Mouse (Mus musculus) megakaryocyte progenitor cell, adult 5-6 weeks (primary cell): ENCODE results near the gene Nfkbia. TPM values are rescaled to one million over a fixed set of nuclear protein-coding genes. Genes with fewer than 3 reads are reported as not detected.
A peak's percentile ranks its signal among the peaks of the same experiment; 100 is the strongest.

Experiments
- ATAC-seq: replicated peaks from 2 replicates; pipeline ENCODE4 v1.8.0; 2016; ENCODE audit warnings: mild to moderate bottlenecking, moderate TSS enrichment, inconsistent platforms; ENCODE audit not compliant: poor library complexity
- total RNA-seq, 2 experiments: library from RNA; stranded (forward) in 1 of 2; stranded (reverse) in 1 of 2; fragments of 157-497, 149-512 nt in 1 of 2; fragments of 200-1000 nt in 1 of 2; gene quantifications; 2 replicates each; pipeline versions ENCODE4 v1.2.3 to v1.2.4; 2015 to 2017

Gene Nfkbia
- total RNA-seq, 2 experiments from 2014 or later: 40.6 to 69.6 TPM

GRCm38 (mm10) chr12:55444031-55444451 is 48.4 kb downstream of the Nfkbia start:
- ATAC-seq: no peak

GRCm38 (mm10) chr12:55442861-55443850 is 49.3 kb downstream of the Nfkbia start:
- ATAC-seq: peak; percentile 53

- ATAC-seq: no peak
These were observed 50.2 kb downstream of the Nfkbia start for GRCm38 (mm10) chr12:55442245-55442644.

- ATAC-seq: no peak
These were observed 52.0 kb downstream of the Nfkbia start for GRCm38 (mm10) chr12:55440416-55440815.

Other genes starting within 250 kb of the Nfkbia start
- gene 1110008L16Rik, start 193.1 kb downstream of the Nfkbia start, total RNA-seq (2015): 36.1 and 38.1 TPM in 2 replicates
- 22.5 and 27.9 TPM in 2 replicates for gene 1110008L16Rik, start 193.1 kb downstream of the Nfkbia start, total RNA-seq (2017)
- gene Ppp2r3c, start 189.6 kb downstream of the Nfkbia start, total RNA-seq (2015): 29.9 and 35.3 TPM in 2 replicates
- gene Ppp2r3c, start 189.6 kb downstream of the Nfkbia start, total RNA-seq (2017): 25.2 and 26.0 TPM in 2 replicates
- gene Psma6, start 108.4 kb downstream of the Nfkbia start, total RNA-seq (2015): 372 and 397 TPM in 2 replicates
- 362 TPM in 2 replicates for gene Psma6, start 108.4 kb downstream of the Nfkbia start, total RNA-seq (2017)
- gene Aldoart2, start 72.6 kb upstream of the Nfkbia start, total RNA-seq (2015): not detected in 2 replicates
- not detected in 2 replicates for gene Aldoart2, start 72.6 kb upstream of the Nfkbia start, total RNA-seq (2017)
- not detected in 2 replicates for gene Insm2, start 106.8 kb upstream of the Nfkbia start, total RNA-seq (2015)
- gene Insm2, start 106.8 kb upstream of the Nfkbia start, total RNA-seq (2017): not detected in 2 replicates